25 mouse cellular contexts compared by ENCODE assay signal in the genomic region with DNA sequence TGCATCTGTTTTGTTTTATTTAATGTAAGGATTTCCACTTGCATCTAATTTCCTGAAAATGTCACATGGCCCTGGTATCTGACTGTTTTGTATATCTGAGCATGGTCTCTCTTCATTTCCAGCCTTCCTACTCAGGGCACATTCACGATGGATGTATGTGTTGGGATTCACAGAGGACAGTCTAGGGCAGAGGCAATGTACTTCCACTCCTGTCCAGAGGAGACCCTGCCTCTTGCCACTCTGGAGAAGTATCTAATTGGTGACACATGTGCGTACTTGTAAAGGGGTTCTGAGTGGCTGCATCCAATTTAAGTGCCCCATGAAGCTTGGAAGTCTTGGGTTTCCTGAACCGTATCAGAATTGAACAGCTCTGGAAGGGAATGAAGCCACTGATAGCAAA. TPM values are rescaled to one million over a fixed set of nuclear protein-coding genes. Genes with fewer than 3 reads are reported as not detected.
"Had no signal": no experiment of that assay in that cellular context is flagged by ENCODE, and none has a peak within 500 bp of the region (broad histone marks: within the 10 kb centered on the region; RNA-seq: fewer than 3 reads in every experiment).

No protein-coding gene starts in this region.

- H3K27me3 ChIP-seq: lung, embryonic 15.5 days; megakaryocyte, embryonic 14.5 days; midbrain, embryonic 13.5 days; midbrain, embryonic 15.5 days; neural tube, embryonic 12.5 days; stomach, embryonic 15.5 days had no signal

- H3K9ac ChIP-seq: lung, embryonic 15.5 days; midbrain, embryonic 13.5 days; midbrain, embryonic 15.5 days; neural tube, embryonic 12.5 days; stomach, embryonic 15.5 days had no signal

- H3K27ac ChIP-seq: lung, embryonic 15.5 days; macrophage; midbrain, embryonic 13.5 days; midbrain, embryonic 15.5 days; neural tube, embryonic 12.5 days; stomach, embryonic 15.5 days; stomach, postnatal 0 days had no signal

- H3K4me2 ChIP-seq: lung, embryonic 15.5 days; midbrain, embryonic 11.5 days; midbrain, embryonic 13.5 days; midbrain, embryonic 15.5 days; neural tube, embryonic 12.5 days; stomach, embryonic 15.5 days had no signal

- H3K4me1 ChIP-seq: lung, embryonic 15.5 days; megakaryocyte, embryonic 14.5 days; midbrain, embryonic 13.5 days; midbrain, embryonic 15.5 days; neural tube, embryonic 12.5 days; stomach, embryonic 15.5 days had no signal

- DNase-seq: lung, adult 2 months; lung, postnatal 14 days; lung, postnatal 36 days; right cerebral cortex, postnatal 14 days; thymus, adult 18-20 months; thymus, postnatal 14 days; thymus, postnatal 36 days had no signal

- H3K36me3 ChIP-seq: lung, embryonic 15.5 days; midbrain, embryonic 13.5 days; midbrain, embryonic 15.5 days; neural tube, embryonic 12.5 days; stomach, embryonic 15.5 days had no signal

- H3K9me3 ChIP-seq: lung, embryonic 15.5 days; midbrain, embryonic 13.5 days; midbrain, embryonic 15.5 days; stomach, embryonic 15.5 days had no signal

- H3K4me3 ChIP-seq: lung, embryonic 15.5 days; megakaryocyte, embryonic 14.5 days; midbrain, embryonic 13.5 days; midbrain, embryonic 15.5 days; neural tube, embryonic 12.5 days; stomach, embryonic 15.5 days had no signal

- ATAC-seq: lung, postnatal 0 days; midbrain, embryonic 13.5 days; midbrain, embryonic 15.5 days had no signal

RNA-seq across cellular contexts. Expression of a gene that starts 28.5 kb away (rescaled TPM):
- total RNA-seq: neutrophil, adult 5-6 weeks had no signal
- polyA plus RNA-seq: lung, adult 2 months; spleen, adult 2 months; testis, adult 2 months had no signal

RNA-seq across cellular contexts. Expression of a gene that starts 30.3 kb away (rescaled TPM):
- total RNA-seq: megakaryocyte progenitor cell, adult 5-6 weeks; midbrain, postnatal 0 days; monocyte, adult 5-6 weeks; neutrophil, adult 5-6 weeks had no signal
- polyA plus RNA-seq: lung, adult 2 months; lung, embryonic 15.5 days; lung, postnatal 0 days; macrophage; midbrain, embryonic 11.5 days; midbrain, embryonic 15.5 days; neural tube, embryonic 12.5 days; neural tube, embryonic 14.5 days; spleen, adult 2 months; stomach, postnatal 0 days; thymus, postnatal 0 days had no signal
